Mouse (Mus musculus): ENCODE results near the gene Usp47. TPM values are rescaled to one million over a fixed set of nuclear protein-coding genes. Genes with fewer than 3 reads are reported as not detected.

Gene Usp47
- 8.2 and 10.6 TPM in 2 replicates for polyA plus RNA-seq (2012; rRNA removed)

GRCm38 (mm10) chr7:112023150-112023600 lies at the start of gene Usp47:
TSS of gene Usp47 (plus strand) at chr7:112023504.

DNA sequence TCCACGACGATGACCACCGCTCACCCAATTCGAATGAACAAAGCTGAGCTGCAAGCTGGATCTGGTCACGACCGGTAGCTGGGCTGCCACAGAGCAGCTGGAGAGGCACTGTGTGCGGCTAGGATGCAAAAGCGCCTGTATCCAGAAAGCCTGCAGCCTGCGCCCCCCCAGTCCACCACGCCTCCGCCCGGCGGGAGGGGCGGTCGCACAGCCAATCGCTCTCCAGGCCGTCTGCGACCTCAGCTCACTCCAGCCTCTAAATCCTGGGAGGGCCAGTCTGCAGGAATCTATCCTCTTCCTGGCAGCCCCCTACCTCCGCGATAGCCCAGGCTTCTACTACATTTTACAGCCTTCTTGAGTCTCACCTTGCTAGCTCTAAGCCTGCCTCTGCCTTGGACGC lies 135.6 kb downstream of the Usp47 start, which contains the start of gene Dkk3:
Dkk3 (minus strand) TSS at position 116 of the 400 bp plus-strand sequence.

Other genes starting within 250 kb of the Usp47 start
- gene Galnt18, start 243.5 kb upstream of the Usp47 start, polyA plus RNA-seq (2012; rRNA removed) = 6.9 and 7.5 TPM in 2 replicates
- 23.3 and 26.1 TPM in 2 replicates for gene Dkk3, start 135.6 kb downstream of the Usp47 start, polyA plus RNA-seq (2012; rRNA removed)
- 32.0 and 38.4 TPM in 2 replicates for gene Mical2, start 202.4 kb downstream of the Usp47 start, polyA plus RNA-seq (2012; rRNA removed)